In the genomic region with DNA sequence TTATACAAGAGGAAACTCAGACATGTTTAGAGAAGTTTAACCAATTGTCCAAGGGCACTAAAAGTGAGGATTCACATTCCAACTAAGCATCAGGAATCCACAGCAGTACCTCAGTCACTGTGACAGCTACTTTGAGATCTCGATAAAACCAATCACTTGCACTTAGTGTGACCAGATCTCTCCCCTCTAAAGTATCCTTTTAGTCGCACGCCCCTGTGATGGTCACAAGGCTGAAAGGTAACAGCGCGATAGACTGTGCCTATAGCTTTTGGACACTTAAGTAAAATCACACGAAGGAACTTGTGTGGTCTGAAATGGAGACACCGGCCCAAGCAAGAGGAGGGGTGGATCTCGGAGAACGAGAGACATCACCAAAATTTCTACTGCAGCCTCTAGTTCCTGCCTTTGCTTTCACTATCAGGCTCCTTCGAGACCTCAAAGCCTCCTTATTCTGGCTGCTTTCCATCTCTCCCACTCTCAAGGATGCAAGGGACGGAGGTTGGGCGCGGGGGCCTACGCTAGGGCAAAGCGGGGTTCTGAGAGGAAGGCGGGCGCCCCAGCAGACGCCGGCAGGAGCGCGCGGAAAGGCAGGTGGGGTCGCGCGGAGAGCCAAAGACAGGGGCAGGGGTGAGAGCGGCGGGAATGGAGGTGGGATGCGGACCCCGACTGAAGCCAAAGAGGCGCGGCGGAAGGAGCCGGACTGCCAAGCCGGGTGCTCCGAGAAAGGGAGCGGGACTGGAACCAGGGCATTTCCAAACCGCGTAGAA, we compare ENCODE assay signal across 8 mouse cellular contexts. TPM values are rescaled to one million over a fixed set of nuclear protein-coding genes. Genes with fewer than 3 reads are reported as not detected.
DNase-seq lines count a peak whose midpoint lies in the region; ATAC-seq and TF ChIP-seq lines count a peak whose summit lies in the region.

Gene Samd15 (plus strand): TSS at position 518 of the 767 bp plus-strand sequence.

- H3K36me3 ChIP-seq in erythroblast, embryonic 14.5 days (ENCODE audit: control insufficient read depth), result no peaks in the 10 kb centered on the region
- H3K36me3 ChIP-seq in limb, embryonic 10.5 days, result no peaks in the 10 kb centered on the region
- H3K36me3 ChIP-seq in midbrain, embryonic 10.5 days, result no peaks in the 10 kb centered on the region
- no peaks in the 10 kb centered on the region for H3K36me3 ChIP-seq in small intestine, adult 2 months (ENCODE audit: control insufficient read depth, insufficient read depth, low read length)

- H3K27me3 ChIP-seq in erythroblast, embryonic 14.5 days (ENCODE audit: control insufficient read depth), result peaks cover 33% of the 10 kb centered on the region
- no peaks in the 10 kb centered on the region for H3K27me3 ChIP-seq in limb, embryonic 10.5 days (ENCODE audit: low read depth, poor library complexity, severe bottlenecking)
- H3K27me3 ChIP-seq in midbrain, embryonic 10.5 days (ENCODE audit: low read depth, poor library complexity, severe bottlenecking), result peaks cover 13% of the 10 kb centered on the region; the same call in 1 of the 2 replicates
- no peaks in the 10 kb centered on the region; the same call in 1 of the 2 replicates for H3K27me3 ChIP-seq in small intestine, adult 2 months (ENCODE audit: control insufficient read depth, insufficient read depth, low read length)

- peak within 1 kb of the TSS; percentile 71 for H3K4me3 ChIP-seq in erythroblast, embryonic 14.5 days (replicated peaks)
- H3K4me3 ChIP-seq in limb, embryonic 10.5 days, result peak within 1 kb of the TSS; percentile 89
- peak within 1 kb of the TSS; percentile 90 for H3K4me3 ChIP-seq in midbrain, embryonic 10.5 days
- peak within 1 kb of the TSS; percentile 84 for H3K4me3 ChIP-seq in small intestine, adult 2 months (ENCODE audit: low read depth, low read length)

- peaks cover 21% of the 10 kb centered on the region for H3K4me1 ChIP-seq in erythroblast, embryonic 14.5 days (ENCODE audit: control insufficient read depth)
- peaks cover 13% of the 10 kb centered on the region; the same call in 1 of the 2 replicates for H3K4me1 ChIP-seq in limb, embryonic 10.5 days
- H3K4me1 ChIP-seq in midbrain, embryonic 10.5 days, result peaks cover 19% of the 10 kb centered on the region
- H3K4me1 ChIP-seq in small intestine, adult 2 months (ENCODE audit: control insufficient read depth, insufficient read depth, insufficient read length, low read length), result no peaks in the 10 kb centered on the region

- WGBS in limb, embryonic 10.5 days, result under 1% methylated on average over 38 of the region's 38 CpGs
- 1% methylated on average over 38 of the region's 38 CpGs for WGBS in midbrain, embryonic 10.5 days
- WGBS in small intestine, adult 2 months, result 2% methylated on average over 38 of the region's 38 CpGs

- peak; percentile 50 for DNase-seq in cerebellum, adult 9-11 months
- DNase-seq in gastrocnemius, postnatal 4 days (ENCODE audit: low spot score in 2 of 2), result peak; percentile 29 to 35
- peak; percentile 71 for DNase-seq in limb, embryonic 10.5 days (ENCODE audit: low spot score)
- peak; percentile 59 for DNase-seq in midbrain, embryonic 10.5 days (ENCODE audit: low spot score)

- no peaks in the 10 kb centered on the region for H3K9me3 ChIP-seq in erythroblast, embryonic 14.5 days (ENCODE audit: control insufficient read depth, low read length)
- no peaks in the 10 kb centered on the region for H3K9me3 ChIP-seq in limb, embryonic 10.5 days (replicated peaks)
- no peaks in the 10 kb centered on the region for H3K9me3 ChIP-seq in midbrain, embryonic 10.5 days (replicated peaks)

- TF ChIP-seq CTCF in small intestine, adult 2 months (IDR thresholded peaks at IDR 0.05; ENCODE audit: extremely low read depth, insufficient read length, insufficient replicate concordance, low read depth, low read length), result no peak

- no peak for TF ChIP-seq POLR2A in small intestine, adult 2 months (IDR thresholded peaks at IDR 0.05; ENCODE audit: low read depth, low read length)

- peak within 1 kb of the TSS; percentile 93 for H3K27ac ChIP-seq in limb, embryonic 10.5 days
- peak within 1 kb of the TSS; percentile 92 for H3K27ac ChIP-seq in midbrain, embryonic 10.5 days (replicated peaks)
- no peak within 1 kb of the TSS for H3K27ac ChIP-seq in small intestine, adult 2 months (ENCODE audit: insufficient read depth, low read depth, low read length)

- ATAC-seq in erythroblast, adult 5-6 weeks (replicated peaks; ENCODE audit: low FRiP score, poor library complexity, severe bottlenecking), result no peak
- peak; percentile 56 for ATAC-seq in inflammation-experienced regulatory T-cells, adult 6 months

RNA-seq across cellular contexts. Expression of gene Samd15, which starts in this region (rescaled TPM):
- not detected in 2 replicates for polyA plus RNA-seq in erythroblast, embryonic 14.5 days (2012)
- not detected in 2 replicates for total RNA-seq in erythroblast, adult 5-6 weeks (2015; ENCODE audit: low replicate concordance)
- total RNA-seq in erythroblast, adult 5-6 weeks (2017; ENCODE audit: low replicate concordance), result 1.5 TPM in 1 of 2 replicates, not detected in the other
- under 1 TPM; 0.36 to 0.86 TPM for total RNA-seq in gastrocnemius, postnatal 4 days (2021)
- polyA plus RNA-seq in inflammation-experienced regulatory T-cells, adult 6 months (2017; shearing (Covaris generic)), result 1 to 10 TPM; 1.9 to 4.5 (median 1.9) TPM
- 0.91 and 1.6 TPM in 2 replicates for polyA plus RNA-seq in limb, embryonic 10.5 days (2016; fragmentation: Nextera tagmentation; extraction: Ambion mirVana)
- 0.66 and 1.4 TPM in 2 replicates for polyA plus RNA-seq in midbrain, embryonic 10.5 days (2016; fragmentation: Nextera tagmentation; extraction: Ambion mirVana)
- polyA plus RNA-seq in small intestine, adult 2 months (2012; rRNA removed), result not detected in 2 replicates

Comparison
In these comparisons a context has a peak if more than half of its experiments do, and no peak if none do; other contexts are left out.
1. Peak in DNase-seq in gastrocnemius, postnatal 4 days; RNA of the gene not detected or under 1 TPM.